Mouse (Mus musculus) testis, adult 2 months (tissue): Measurements from ENCODE around the gene Usp34.

Source experiments
- CTCF ChIP-seq: fragments of 200-500 bp; IDR thresholded peaks from 2 replicates; pipeline ENCODE4 v1.5.1; 2012; ENCODE audit warnings: low read depth, mild to moderate bottlenecking, inconsistent platforms, low read length, moderate library complexity; ENCODE audit not compliant: control insufficient read depth, insufficient read depth, insufficient replicate concordance
- POLR2A ChIP-seq: fragments of 200-500 bp; IDR thresholded peaks from 2 replicates; pipeline ENCODE4 v1.6.1; 2012; ENCODE audit warnings: low read depth, mild to moderate bottlenecking, inconsistent platforms, low read length, moderate library complexity; ENCODE audit not compliant: control insufficient read depth

- TF ChIP-seq CTCF: no peak
- TF ChIP-seq POLR2A: no peak
Measured at GRCm38 (mm10) chr11:23498609-23499008, 191.9 kb downstream of the Usp34 start.
